Mouse (Mus musculus) splenic B cell, adult 2 months (primary cell): ENCODE measurements around the gene Gm1330.
"Not testable (repeated sequence)": the region's sequence is repeated elsewhere in the genome, so short reads cannot be mapped to it uniquely, and the experiment has no call there.

Source experiments
- DNase-seq: peaks from one replicate; pipeline ENCODE4 v3.0.0-alpha.2; 2011; ENCODE audit warnings: low read depth, low spot score
- H3K27me3 ChIP-seq: 2 replicates; pipeline ENCODE4 v1.6.1; 2012; ENCODE audit warnings: mild to moderate bottlenecking, low read length, moderate library complexity, mixed read lengths; ENCODE audit not compliant: control insufficient read depth, poor library complexity, insufficient read depth, severe bottlenecking
- H3K36me3 ChIP-seq: 2 replicates; pipeline ENCODE4 v1.6.1; 2012; ENCODE audit warnings: mild to moderate bottlenecking, low read length, moderate library complexity, mixed read lengths; ENCODE audit not compliant: control insufficient read depth, poor library complexity, insufficient read depth, severe bottlenecking

Gm1330 gene

DNA sequence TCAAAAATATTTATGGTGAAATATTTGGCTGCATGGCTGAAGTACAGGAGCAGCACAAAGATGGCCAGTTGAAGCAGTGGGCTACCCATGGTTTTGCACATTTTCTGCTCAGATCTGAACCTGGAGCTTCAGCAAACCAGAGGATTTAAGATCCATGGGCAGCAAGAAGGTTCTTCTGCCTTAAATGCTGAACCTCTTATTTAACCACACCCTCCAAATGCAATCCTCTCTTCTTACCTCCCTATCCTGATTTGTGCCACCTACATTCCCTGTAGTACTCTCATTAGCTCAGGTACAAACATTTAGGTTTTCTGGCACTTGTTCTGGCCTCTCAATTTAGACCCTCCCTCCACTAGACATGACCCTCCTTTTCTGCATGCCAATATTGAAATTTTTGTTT is at the start of gene Gm1330:
Gene Gm1330 (minus strand): TSS at position 101 of the 400 bp plus-strand sequence.
- Histone ChIP-seq H3K27me3 (no peaks in the 10 kb centered on the region), H3K36me3 (no peaks in the 10 kb centered on the region)
- DNase-seq, result no peak

DNA sequence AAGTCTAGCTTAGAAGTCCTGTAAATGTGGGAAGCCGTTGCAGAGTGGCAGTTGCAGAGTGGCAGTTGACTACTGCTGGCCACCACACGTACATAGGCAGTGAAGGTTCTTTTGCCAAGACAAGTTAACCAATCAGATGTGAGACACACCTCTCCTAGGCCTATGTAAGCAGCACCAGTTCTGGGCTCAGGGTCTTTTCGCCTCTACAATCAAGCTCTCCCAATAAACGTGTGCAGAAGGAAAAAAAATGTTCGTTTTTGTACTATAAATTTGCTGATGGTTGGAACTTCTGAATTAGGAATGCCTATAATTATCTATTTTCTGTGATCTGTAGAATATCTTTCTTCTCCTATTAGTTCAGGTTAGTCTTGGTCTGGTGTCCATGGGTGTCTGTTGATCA is 14.1 kb upstream of the Gm1330 start, which contains the start of gene Gm10750:
Gene Gm10750 (minus strand): TSS at position 101 of the 400 bp plus-strand sequence.
- not testable (repeated sequence) for H3K36me3 ChIP-seq, DNase-seq, H3K27me3 ChIP-seq

DNA sequence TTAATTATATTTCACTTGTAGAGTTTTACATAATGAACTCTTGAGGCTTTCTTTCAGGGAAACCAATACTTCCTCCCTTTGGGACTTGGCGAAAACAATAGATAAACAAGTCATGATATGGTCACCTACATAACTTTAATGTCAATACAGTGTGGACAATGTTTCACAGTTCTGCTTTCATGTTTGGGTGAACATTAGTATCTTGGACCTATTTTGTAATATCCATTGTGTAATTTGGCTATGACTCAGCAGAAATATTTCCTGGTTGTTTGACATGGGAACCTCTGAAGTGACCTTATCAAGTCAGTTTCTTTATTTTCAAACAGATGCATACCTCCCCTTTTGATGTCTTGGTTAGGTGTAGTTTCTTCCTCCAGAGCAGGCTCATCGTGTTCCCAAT is 1.8 kb upstream of the Gm1330 start:
- no peaks in the 10 kb centered on the region for H3K27me3 ChIP-seq
- DNase-seq, result no peak
- no peaks in the 10 kb centered on the region for H3K36me3 ChIP-seq

DNA sequence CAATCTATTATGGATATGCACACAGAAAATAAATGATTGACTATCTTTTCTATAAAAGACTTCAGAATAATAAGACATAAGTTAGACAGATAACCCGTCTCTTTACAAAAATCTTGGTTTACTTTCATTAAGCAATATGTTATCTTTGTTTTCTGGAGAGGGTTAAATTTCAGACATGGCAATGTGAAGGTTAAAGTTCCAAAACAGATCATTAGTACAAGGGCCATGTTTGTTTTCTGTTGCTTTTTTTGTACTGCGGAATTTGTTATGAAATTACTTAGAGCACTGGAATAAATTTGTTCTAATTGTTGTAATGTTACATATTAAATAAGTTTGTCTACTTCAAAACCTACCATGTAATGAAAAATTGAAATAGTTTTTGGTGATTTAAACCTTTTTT is 7.9 kb downstream of the Gm1330 start:
- DNase-seq, result no peak
- H3K27me3 ChIP-seq, result no peaks in the 10 kb centered on the region
- H3K36me3 ChIP-seq, result no peaks in the 10 kb centered on the region
